Mouse (Mus musculus) fibroblast of lung, adult 2 months (primary cell): ENCODE data around the gene Vim.
"Not testable (repeated sequence)": the region's sequence is repeated elsewhere in the genome, so short reads cannot be mapped to it uniquely, and the experiment has no call there.

Experiments
- DNase-seq: peaks from one replicate; pipeline ENCODE4 v3.0.0-alpha.2; 2011; ENCODE audit warnings: low read depth

The Vim gene

GRCm38 (mm10) chr2:13570122-13570521 is 3.6 kb upstream of the Vim start:
- no peak for DNase-seq

DNA sequence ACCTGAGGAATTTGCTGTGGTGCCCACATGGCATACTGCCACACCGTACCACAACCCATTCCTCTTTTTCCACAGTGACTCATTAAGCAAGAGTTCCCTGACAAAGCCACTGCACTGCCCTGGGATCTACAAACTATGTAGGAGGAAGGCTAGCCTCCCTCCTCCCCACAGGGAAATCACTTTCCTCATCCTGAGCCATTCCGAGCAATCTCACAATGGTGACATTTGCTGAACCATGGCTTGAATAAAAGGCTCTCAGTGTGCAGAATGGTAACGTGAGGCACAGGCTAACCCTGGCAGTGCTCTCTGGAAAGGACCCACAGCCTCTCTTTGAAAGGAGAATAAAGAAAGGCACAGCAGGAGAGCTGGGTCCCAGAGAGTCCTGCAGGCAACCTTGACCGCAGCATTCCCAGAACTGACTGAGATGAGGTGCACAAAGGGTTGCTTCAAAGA is 1.6 kb upstream of the Vim start:
- DNase-seq, result no peak

GRCm38 (mm10) chr2:13572647-13573407 is 900 bp upstream of the Vim start:
- no peak for DNase-seq

DNA sequence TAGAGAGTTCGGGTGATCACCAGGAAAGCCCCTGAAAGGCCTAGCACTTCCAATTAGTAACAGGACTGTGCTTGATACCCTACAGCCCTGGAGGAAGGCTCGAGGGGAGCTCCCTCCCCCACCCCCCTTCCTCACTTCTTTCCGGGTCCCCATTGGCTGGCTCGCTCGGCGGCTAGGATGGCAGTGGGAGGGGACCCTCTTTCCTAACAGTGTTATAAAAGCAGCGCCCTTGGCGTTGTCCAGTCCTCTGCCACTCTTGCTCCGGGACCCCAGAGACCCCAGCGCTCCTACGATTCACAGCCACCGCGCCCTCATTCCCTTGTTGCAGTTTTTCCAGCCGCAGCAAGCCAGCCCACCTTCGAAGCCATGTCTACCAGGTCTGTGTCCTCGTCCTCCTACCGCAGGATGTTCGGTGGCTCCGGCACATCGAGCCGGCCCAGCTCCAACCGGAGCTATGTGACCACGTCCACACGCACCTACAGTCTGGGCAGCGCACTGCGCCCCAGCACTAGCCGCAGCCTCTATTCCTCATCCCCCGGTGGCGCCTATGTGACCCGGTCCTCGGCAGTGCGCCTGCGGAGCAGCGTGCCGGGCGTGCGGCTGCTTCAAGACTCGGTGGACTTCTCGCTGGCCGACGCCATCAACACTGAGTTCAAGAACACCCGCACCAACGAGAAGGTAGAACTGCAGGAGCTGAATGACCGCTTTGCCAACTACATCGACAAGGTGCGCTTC is 506 bp downstream of the Vim start:
- DNase-seq, result peak; percentile 80

DNA sequence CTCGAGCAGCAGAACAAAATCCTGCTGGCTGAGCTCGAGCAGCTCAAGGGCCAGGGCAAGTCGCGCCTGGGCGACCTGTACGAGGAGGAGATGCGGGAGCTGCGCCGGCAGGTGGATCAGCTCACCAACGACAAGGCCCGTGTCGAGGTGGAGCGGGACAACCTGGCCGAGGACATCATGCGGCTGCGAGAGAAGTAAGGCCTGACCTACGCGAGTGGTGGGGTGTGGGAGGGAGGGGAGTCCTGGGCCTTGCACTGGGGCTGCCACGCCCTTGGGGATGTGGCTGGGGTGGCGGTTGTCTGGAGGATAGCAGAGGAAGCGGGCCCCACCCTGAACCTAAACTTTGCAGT is 1.0 kb downstream of the Vim start:
- DNase-seq, result no peak

DNA sequence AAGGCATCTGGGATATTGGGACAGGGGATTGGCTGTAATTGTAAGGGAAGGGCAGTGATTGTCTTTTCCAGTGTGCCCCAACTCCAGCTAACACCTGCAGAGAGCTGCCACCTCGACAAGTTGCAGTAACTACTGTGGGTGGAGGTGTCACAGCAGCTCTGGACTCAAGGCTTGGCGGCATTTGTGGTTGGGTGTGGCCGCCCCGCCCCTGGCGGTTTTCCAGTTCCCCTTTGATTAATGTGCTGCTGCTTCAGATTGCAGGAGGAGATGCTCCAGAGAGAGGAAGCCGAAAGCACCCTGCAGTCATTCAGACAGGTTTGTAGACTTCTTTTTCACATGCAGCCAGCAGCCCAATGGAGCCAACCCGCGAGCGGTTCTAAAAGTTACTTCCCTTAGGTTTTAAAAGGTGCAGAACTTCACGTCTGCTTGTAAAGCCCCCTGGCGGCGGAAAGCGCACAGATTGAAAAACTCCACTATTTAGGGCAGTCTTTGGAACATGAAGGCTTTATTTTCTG is 1.6 kb downstream of the Vim start:
- DNase-seq, result no peak

DNA sequence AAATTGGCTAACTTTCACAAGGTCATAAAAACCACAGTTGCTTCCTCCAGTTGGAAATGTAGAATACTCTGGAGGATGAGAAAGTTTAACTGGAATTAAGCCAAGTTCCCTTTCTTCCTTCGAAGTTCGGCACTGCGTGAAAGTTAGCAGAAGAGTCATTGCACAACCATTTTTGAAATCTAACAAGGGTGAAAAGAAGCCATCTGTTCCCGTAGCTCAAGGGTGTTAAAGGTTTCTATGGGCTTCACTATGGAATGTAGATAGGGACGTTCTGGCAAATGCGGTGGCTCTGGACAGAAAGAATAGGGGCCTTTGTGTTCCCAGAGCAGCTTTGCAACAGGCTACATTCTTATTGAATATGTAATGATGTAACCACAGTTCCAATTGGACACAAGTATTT is 2.2 kb downstream of the Vim start:
- no peak for DNase-seq

DNA sequence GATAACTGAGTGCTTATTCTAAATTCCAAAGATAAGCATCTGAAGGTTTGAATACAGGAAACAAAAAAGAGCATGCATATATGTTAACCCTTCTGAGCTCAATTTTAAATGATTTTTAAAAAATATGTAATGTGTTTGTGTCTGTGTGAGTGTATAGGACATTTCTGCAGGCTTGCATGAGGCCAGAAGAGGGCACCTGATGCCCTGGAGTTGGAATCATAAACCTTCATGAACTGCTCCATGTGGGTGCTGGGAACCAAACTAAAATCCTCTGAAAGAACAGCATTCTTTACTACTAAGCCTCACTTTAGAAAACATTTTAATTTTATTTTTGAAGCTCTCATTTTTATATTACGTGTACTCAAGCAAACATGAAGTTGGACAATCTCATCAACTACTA is 3.7 kb downstream of the Vim start:
- no peak for DNase-seq

GRCm38 (mm10) chr2:13578473-13579152 is 4.9 kb downstream of the Vim start:
- no peak for DNase-seq

DNA sequence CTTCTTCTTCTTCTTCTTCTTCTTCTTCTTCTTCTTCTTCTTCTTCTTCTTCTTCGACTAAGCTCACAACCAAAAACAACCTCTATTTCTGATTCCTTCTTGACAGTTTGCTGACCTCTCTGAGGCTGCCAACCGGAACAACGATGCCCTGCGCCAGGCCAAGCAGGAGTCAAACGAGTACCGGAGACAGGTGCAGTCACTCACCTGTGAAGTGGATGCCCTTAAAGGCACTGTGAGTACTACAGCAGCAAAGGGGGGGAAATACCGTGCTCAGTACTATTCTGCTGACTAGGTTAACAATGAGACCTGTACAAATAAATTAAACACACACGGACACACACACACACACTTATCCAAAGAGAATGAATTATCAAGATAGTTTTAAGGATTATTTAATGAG is 5.6 kb downstream of the Vim start:
- no peak for DNase-seq

GRCm38 (mm10) chr2:13579991-13580390 is 6.3 kb downstream of the Vim start:
- no peak for DNase-seq

- DNase-seq, result no peak
These were observed 8.5 kb downstream of the Vim start for GRCm38 (mm10) chr2:13582184-13582583.

GRCm38 (mm10) chr2:13583746-13584145 is 10.0 kb downstream of the Vim start:
- DNase-seq, result not testable (repeated sequence)

DNA sequence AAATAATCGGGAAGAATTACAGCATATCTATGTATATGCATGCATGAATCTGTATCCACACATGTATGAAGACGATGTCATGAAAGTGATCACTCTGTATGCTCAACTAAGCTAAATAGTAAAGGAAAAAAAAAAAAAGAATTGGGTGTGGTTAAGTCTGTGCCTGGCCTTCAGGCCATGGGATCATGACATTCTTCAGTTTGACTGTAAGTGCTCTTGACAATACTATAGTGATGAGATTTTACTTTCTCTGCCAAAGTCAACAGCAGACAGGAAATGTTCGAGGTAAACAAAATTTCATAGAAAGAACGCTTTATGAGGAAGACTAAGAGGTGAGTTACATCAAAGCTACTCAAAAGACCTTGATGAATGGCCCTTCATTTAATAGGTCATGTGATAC is 19.6 kb downstream of the Vim start:
- DNase-seq, result no peak

GRCm38 (mm10) chr2:13596965-13597656 is 23.4 kb downstream of the Vim start:
- DNase-seq, result no peak

- no peak for DNase-seq
These were observed 24.4 kb downstream of the Vim start for GRCm38 (mm10) chr2:13598166-13598565.

GRCm38 (mm10) chr2:13603093-13603492 is 29.4 kb downstream of the Vim start:
- no peak for DNase-seq

- DNase-seq, result not testable (repeated sequence)
These were observed 29.9 kb downstream of the Vim start for GRCm38 (mm10) chr2:13603636-13604035.

GRCm38 (mm10) chr2:13630136-13630832 is 56.6 kb downstream of the Vim start:
- no peak for DNase-seq
